26 mouse cellular contexts compared by ENCODE assay signal in the genomic region with DNA sequence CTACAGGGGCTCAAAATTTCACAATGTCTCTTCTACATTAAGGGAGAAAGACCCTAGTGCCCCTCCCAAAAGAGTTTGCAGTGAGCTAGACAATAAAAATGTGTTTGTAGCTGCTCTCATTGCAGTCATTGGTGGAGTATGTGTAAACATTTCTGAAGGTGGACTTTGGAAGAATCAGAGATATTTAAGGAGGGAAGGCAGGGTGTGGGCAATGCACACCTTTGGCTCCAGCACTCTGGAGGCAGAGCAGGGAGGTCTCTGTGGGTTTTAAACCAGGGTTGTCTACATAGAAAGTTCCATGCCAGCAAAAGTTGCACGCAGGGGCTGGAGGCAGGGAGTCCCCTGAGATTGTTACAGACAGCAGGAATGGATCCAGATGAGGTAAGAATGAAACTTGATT.
"Had no signal": no experiment of that assay in that cellular context is flagged by ENCODE, and none has a peak within 500 bp of the region (broad histone marks: within the 10 kb centered on the region; RNA-seq: fewer than 3 reads in every experiment).

No protein-coding gene starts in this region.

- H3K4me2 ChIP-seq: heart, embryonic 11.5 days; heart, embryonic 13.5 days; heart, embryonic 15.5 days; hindbrain, embryonic 13.5 days; hindbrain, embryonic 15.5 days; kidney, embryonic 15.5 days; limb, embryonic 13.5 days; limb, embryonic 15.5 days; liver, embryonic 12.5 days had no signal

- H3K27ac ChIP-seq: heart, adult 2 months; heart, embryonic 13.5 days; heart, embryonic 15.5 days; hindbrain, embryonic 13.5 days; hindbrain, embryonic 15.5 days; hindbrain, postnatal 0 days; kidney, embryonic 15.5 days; kidney, postnatal 0 days; limb, embryonic 13.5 days; limb, embryonic 15.5 days; liver, embryonic 12.5 days; liver, embryonic 14.5 days had no signal

- H3K4me1 ChIP-seq: heart, embryonic 13.5 days; heart, embryonic 15.5 days; hindbrain, embryonic 13.5 days; hindbrain, embryonic 15.5 days; kidney, embryonic 15.5 days; limb, embryonic 13.5 days; limb, embryonic 15.5 days; liver, embryonic 12.5 days had no signal

- DNase-seq: gastrocnemius, postnatal 14 days; gastrocnemius, postnatal 36 days; heart, adult 11 months; heart, adult 2 months; heart, postnatal 14 days; heart, postnatal 36 days; kidney, adult 11 months; kidney, adult 2 months; kidney, adult 9 months; kidney, postnatal 14 days; kidney, postnatal 36 days; layer of hippocampus, adult 9-11 months; layer of hippocampus, postnatal 36 days; left cerebral cortex, postnatal 4 days had no signal

- ATAC-seq: hindbrain, postnatal 0 days; liver, embryonic 12.5 days had no signal

- H3K9me3 ChIP-seq: heart, embryonic 13.5 days; heart, embryonic 15.5 days; hindbrain, embryonic 13.5 days; hindbrain, embryonic 15.5 days; kidney, embryonic 15.5 days; limb, embryonic 13.5 days; limb, embryonic 15.5 days; liver, embryonic 12.5 days had no signal

- H3K4me3 ChIP-seq: heart, adult 2 months; heart, embryonic 13.5 days; heart, embryonic 15.5 days; hindbrain, embryonic 13.5 days; hindbrain, embryonic 15.5 days; kidney, embryonic 15.5 days; limb, embryonic 13.5 days; limb, embryonic 15.5 days; liver, embryonic 12.5 days had no signal

- H3K27me3 ChIP-seq: heart, embryonic 13.5 days; heart, embryonic 15.5 days; hindbrain, embryonic 13.5 days; hindbrain, embryonic 15.5 days; kidney, embryonic 15.5 days; limb, embryonic 13.5 days; limb, embryonic 15.5 days; liver, embryonic 12.5 days had no signal

- H3K9ac ChIP-seq: heart, embryonic 13.5 days; heart, embryonic 15.5 days; hindbrain, embryonic 13.5 days; hindbrain, embryonic 15.5 days; kidney, embryonic 15.5 days; limb, embryonic 13.5 days; limb, embryonic 15.5 days; liver, embryonic 12.5 days; liver, embryonic 14.5 days had no signal

- H3K36me3 ChIP-seq: heart, embryonic 13.5 days; heart, embryonic 15.5 days; hindbrain, embryonic 13.5 days; hindbrain, embryonic 15.5 days; kidney, embryonic 15.5 days; limb, embryonic 13.5 days; limb, embryonic 15.5 days; liver, embryonic 12.5 days had no signal
